Mouse (Mus musculus) ES-E14 (cell line): Measurements from ENCODE around the gene Chtf18. TPM values are rescaled to one million over a fixed set of nuclear protein-coding genes. Genes with fewer than 3 reads are reported as not detected.

Experiments
- DNase-seq: peaks from one replicate; pipeline ENCODE4 v3.0.0-alpha.2; 2013; ENCODE audit warnings: low read depth, low spot score
- H3K27ac ChIP-seq: 2 replicates; pipeline ENCODE4 v1.5.1; 2012; ENCODE audit warnings: low read depth, mild to moderate bottlenecking, low read length, moderate library complexity, mixed read lengths; ENCODE audit not compliant: poor library complexity, insufficient read depth, severe bottlenecking
- H3K36me3 ChIP-seq: 2 replicates; pipeline ENCODE4 v1.6.1; 2012; ENCODE audit warnings: mild to moderate bottlenecking, low read length, moderate library complexity, mixed read lengths; ENCODE audit not compliant: control insufficient read depth, poor library complexity, insufficient read depth, severe bottlenecking
- H3K4me1 ChIP-seq, 2 experiments: fragments of 150-350 bp in 1 of 2; sonication (generic) in 1 of 2; 2 replicates each; pipeline ENCODE4 v1.6.1; 2012; ENCODE audit warnings: low read length in 2 of 2, mild to moderate bottlenecking in 1 of 2, mixed read lengths in 1 of 2; ENCODE audit not compliant: control insufficient read depth in 2 of 2, insufficient read depth in 2 of 2, poor library complexity in 1 of 2
- H3K4me3 ChIP-seq, 2 experiments: fragments of 150-350 bp in 1 of 2; sonication (generic) in 1 of 2; 2 replicates each; pipeline ENCODE4 v1.5.1; 2012; ENCODE audit warnings: low read length in 2 of 2, low read depth in 1 of 2, mild to moderate bottlenecking in 1 of 2, mixed read lengths in 1 of 2; ENCODE audit not compliant: insufficient read depth in 1 of 2, poor library complexity in 1 of 2, severe bottlenecking in 1 of 2
- H3K9ac ChIP-seq: 2 replicates; pipeline ENCODE4 v1.6.1; 2012; ENCODE audit warnings: low read depth, mild to moderate bottlenecking, low read length, mixed read lengths; ENCODE audit not compliant: poor library complexity, insufficient read depth, severe bottlenecking
- H3K9me3 ChIP-seq: fragments of 150-350 bp; sonication (generic); 2 replicates; pipeline ENCODE4 v1.6.1; 2012; ENCODE audit warnings: low read depth, mild to moderate bottlenecking, low read length; ENCODE audit not compliant: control insufficient read depth, insufficient read depth
- CHD2 ChIP-seq: IDR thresholded peaks from 2 replicates; pipeline ENCODE4 v1.6.1; 2014; ENCODE audit warnings: mild to moderate bottlenecking, low read depth, low read length, inconsistent platforms
- HCFC1 ChIP-seq: IDR thresholded peaks from 2 replicates; pipeline ENCODE4 v1.6.1; 2012; ENCODE audit warnings: low read length, inconsistent platforms, borderline replicate concordance; ENCODE audit not compliant: insufficient read depth
- MAFK ChIP-seq: IDR thresholded peaks from 2 replicates; pipeline ENCODE4 v1.6.1; 2014; ENCODE audit warnings: mild to moderate bottlenecking, low read depth, low read length, inconsistent platforms; ENCODE audit not compliant: insufficient read depth
- ZC3H11A ChIP-seq: IDR thresholded peaks from 2 replicates; pipeline ENCODE4 v1.6.1; 2012; ENCODE audit warnings: low read depth, mild to moderate bottlenecking, inconsistent platforms, low read length, borderline replicate concordance
- ZNF384 ChIP-seq: IDR thresholded peaks from 2 replicates; pipeline ENCODE4 v1.6.1; 2012; ENCODE audit warnings: low read depth, low read length, inconsistent platforms
- in situ Hi-C, 2 experiments: fragments of 600-800 bp; cut with MboI; formaldehyde crosslinking; loops; one replicate each; pipeline ENCODE4 v1.15.1; 2025; ENCODE audit warnings: low sequenced_read_pairs in 2 of 2, inconsistent platforms in 1 of 2; ENCODE audit not compliant: unreplicated experiment in 2 of 2
- total RNA-seq: library from RNA; depleted of rRNA; stranded (reverse); fragments of 300-350 nt; gene quantifications from 2 replicates; pipeline ENCODE4 v1.2.3, GENCODE M21; 2012

Gene Chtf18
- total RNA-seq, 1 experiment = 102 TPM

DNA sequence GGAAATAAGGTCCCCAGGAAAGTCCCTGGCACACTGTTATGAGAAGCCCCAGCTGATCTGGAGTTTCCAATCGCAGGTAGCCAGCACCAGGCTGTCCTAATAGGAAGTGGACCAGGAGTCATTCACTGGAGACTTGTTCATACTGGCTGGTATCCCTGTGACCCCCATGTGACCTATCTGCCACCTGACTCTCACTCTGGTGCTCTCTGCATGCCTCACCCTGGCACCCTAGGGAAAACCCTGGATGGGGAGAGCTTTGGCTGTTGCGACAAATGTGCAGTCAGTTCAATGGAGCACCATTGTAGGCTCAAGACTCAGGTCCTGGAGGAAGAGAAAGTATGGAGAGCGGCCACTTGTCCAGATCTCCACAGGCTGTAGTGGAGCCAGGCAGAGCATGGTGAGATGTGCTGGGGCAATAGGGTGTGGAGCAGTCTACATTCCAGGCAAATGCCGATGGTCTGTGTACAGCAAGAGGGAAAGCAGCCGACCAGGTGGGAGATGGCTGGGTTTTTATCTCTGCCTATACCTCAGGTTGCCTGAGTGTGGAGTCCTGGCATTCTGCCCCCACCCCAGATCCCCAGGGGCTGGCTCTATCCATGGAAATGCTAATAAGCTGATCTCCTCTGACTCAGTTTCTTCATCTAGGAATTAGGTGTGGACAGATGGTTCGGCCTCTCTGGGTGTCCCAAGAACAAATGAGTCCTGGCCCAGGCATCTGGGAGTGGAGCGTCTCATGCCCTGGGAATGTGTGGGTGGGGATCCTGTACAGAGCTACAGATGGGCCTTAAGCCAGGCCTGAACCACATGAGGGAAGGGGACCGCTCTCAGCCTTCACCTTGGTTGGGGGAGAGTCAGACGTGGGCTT, 29.4 kb upstream of the Chtf18 start:
- Histone ChIP-seq H3K4me1 (peaks cover 15 to 33% of the 10 kb centered on the region in 2 experiments), H3K9ac (peak overlapping the region; percentile 6), H3K9me3 (no peaks in the 10 kb centered on the region), H3K27ac (peak overlapping the region; percentile 82), H3K4me3 (no peak overlapping the region), H3K36me3 (no peaks in the 10 kb centered on the region)
- in situ Hi-C loops = no loop called here
- 0 out of 2 replicates have a peak, but pooled peaks have one; percentile 29 for TF ChIP-seq MAFK
- TF ChIP-seq ZC3H11A = no peak
- 0 out of 2 replicates have a peak, but pooled peaks have one; percentile 38 for TF ChIP-seq CHD2
- no peak for TF ChIP-seq ZNF384
- no peak for TF ChIP-seq HCFC1
- peak; percentile 39 for DNase-seq

DNA sequence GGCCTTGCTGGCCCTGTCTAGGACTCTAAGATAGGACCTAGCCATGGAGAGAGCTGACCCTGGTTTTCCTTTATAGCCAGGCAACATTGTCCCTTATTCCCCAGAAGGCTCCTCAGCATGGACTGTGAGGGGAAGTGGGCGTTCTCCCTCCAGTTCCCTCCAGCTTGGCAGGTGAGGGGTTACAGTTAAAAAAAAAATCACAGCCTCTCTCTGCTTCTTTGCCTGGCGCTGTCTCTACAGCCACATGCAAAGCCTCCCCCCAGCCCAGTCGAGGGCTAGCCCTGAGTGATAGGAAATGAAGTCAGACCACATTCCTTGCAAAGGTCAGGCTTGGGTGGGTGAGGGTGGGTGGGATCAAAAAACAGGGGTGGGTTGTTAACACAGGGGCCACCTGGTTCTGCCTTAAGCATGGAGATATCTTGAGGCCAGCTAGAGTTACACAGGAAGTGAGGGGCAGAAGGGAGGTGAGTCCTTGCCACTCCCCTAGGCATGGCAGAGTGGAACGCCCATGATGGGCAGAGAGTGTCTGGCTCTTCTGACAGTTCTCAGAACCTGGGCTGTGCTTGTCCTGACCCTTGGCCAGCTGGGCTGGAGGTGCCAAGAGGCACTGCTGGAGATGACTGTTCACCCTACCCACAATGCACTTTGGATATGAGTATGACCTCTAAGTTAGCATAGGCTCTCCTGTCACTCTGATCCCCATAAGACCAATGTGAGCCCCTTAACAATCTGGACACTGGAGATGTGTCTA, 28.6 kb upstream of the Chtf18 start:
- no peak for DNase-seq
- peak overlapping the region; percentile 1; the same call in 1 of the 2 replicates for H3K9ac ChIP-seq
- TF ChIP-seq ZC3H11A (no peak), HCFC1 (no peak), MAFK (no peak), CHD2 (no peak), ZNF384 (peak; percentile 91)
- no peaks in the 10 kb centered on the region for H3K36me3 ChIP-seq
- H3K4me1 ChIP-seq = peaks cover 15 to 31% of the 10 kb centered on the region in 2 experiments
- peak overlapping the region; percentile 82 for H3K27ac ChIP-seq
- no peak overlapping the region for H3K4me3 ChIP-seq
- no peaks in the 10 kb centered on the region for H3K9me3 ChIP-seq
- in situ Hi-C loops = no loop called here

DNA sequence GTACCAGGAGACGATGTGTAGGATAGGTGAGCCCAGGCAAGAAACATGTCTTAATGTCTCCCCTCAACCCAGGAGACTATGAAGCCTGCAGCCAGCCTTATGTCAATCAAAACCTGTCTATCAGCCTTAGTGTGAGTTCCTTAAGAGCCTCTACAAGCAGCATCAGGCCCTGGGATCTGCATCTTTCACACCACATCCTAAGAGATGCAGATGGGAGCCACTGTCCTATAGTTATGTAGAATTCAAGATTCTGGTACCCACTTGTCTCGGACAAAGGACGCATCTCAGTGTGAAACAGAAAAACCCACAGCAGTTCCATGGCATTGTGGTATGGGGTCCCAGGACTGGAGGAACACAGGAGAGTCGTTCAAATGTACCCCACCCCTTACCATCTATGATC, 27.9 kb upstream of the Chtf18 start:
- H3K27ac ChIP-seq = peak overlapping the region; percentile 50; the same call in 1 of the 2 replicates
- DNase-seq = no peak
- no peaks in the 10 kb centered on the region for H3K36me3 ChIP-seq
- TF ChIP-seq CHD2 = no peak
- TF ChIP-seq ZC3H11A = no peak
- TF ChIP-seq MAFK = no peak
- no peak for TF ChIP-seq ZNF384
- no peak for TF ChIP-seq HCFC1
- H3K4me3 ChIP-seq = no peak overlapping the region
- H3K9me3 ChIP-seq = no peaks in the 10 kb centered on the region
- in situ Hi-C loops = no loop called here
- H3K9ac ChIP-seq = no peak overlapping the region
- H3K4me1 ChIP-seq = peaks cover 15 to 31% of the 10 kb centered on the region in 2 experiments

DNA sequence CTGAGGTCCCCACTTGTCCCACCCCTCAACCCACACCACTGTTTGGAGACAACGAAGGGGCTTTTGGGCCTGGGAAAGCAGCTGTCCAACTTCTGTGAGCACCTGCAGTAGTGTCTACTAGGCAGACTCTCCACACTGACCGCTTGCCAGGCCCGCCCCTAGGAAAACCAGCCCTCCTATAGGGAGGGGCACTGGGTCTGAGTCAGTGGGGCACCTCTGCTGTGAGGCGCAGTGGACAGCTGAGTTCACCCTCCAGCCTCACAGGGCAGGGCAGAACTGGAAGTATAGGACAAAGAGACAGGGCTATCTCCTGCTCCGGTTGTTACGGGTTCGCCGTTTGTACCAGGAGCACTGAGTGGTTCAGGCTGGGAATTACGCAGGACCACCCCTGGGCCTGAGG, 27.0 kb upstream of the Chtf18 start, which contains the start of gene Msln:
Gene Msln (minus strand): TSS at position 138 of the 400 bp plus-strand sequence.
- DNase-seq = no peak
- H3K4me1 ChIP-seq = peaks cover 14 to 28% of the 10 kb centered on the region in 2 experiments
- H3K9ac ChIP-seq = no peak within 1 kb of the TSS
- H3K4me3 ChIP-seq = no peak within 1 kb of the TSS
- in situ Hi-C loops = no loop called here
- no peak within 1 kb of the TSS for H3K27ac ChIP-seq
- H3K36me3 ChIP-seq = no peaks in the 10 kb centered on the region
- TF ChIP-seq CHD2 (no peak), HCFC1 (no peak), ZC3H11A (no peak), MAFK (no peak), ZNF384 (no peak)
- no peaks in the 10 kb centered on the region for H3K9me3 ChIP-seq
